Mouse (Mus musculus) kidney, embryonic 16.5 days (tissue): Measurements from ENCODE around the gene Cntfr. TPM values are rescaled to one million over a fixed set of nuclear protein-coding genes. Genes with fewer than 3 reads are reported as not detected.
"Not testable (repeated sequence)": the region's sequence is repeated elsewhere in the genome, so short reads cannot be mapped to it uniquely, and the experiment has no call there.

Experiments used
- ATAC-seq: fragments of 200-750 bp; cut with Nextera tagmentation; 2 replicates; pipeline ENCODE4 v1.8.0; 2017; ENCODE audit warnings: moderate TSS enrichment; ENCODE audit not compliant: low FRiP score, low TSS enrichment
- H3K27ac ChIP-seq: fragments of 300-500 bp; sonication (generic); 2 replicates; pipeline ENCODE4 v1.5.1; 2014; ENCODE audit warnings: low read length
- H3K27me3 ChIP-seq: fragments of 300-500 bp; sonication (generic); 2 replicates; pipeline ENCODE4 v1.6.1; 2014; ENCODE audit warnings: low read length, control low read depth, mixed read lengths; ENCODE audit not compliant: insufficient read depth
- H3K36me3 ChIP-seq: fragments of 300-500 bp; sonication (generic); 2 replicates; pipeline ENCODE4 v1.6.1; 2014; ENCODE audit warnings: low read length, control low read depth, mixed read lengths; ENCODE audit not compliant: insufficient read depth
- H3K4me1 ChIP-seq: fragments of 300-500 bp; sonication (generic); 2 replicates; pipeline ENCODE4 v1.6.1; 2014; ENCODE audit warnings: low read length, control low read depth, mixed read lengths; ENCODE audit not compliant: insufficient read depth
- H3K4me2 ChIP-seq: fragments of 300-500 bp; sonication (generic); replicated peaks from 2 replicates; pipeline ENCODE4 v1.6.1; 2014; ENCODE audit warnings: low read depth, low read length
- H3K4me3 ChIP-seq: fragments of 300-500 bp; sonication (generic); 2 replicates; pipeline ENCODE4 v1.5.1; 2014; ENCODE audit warnings: mild to moderate bottlenecking, low read length
- H3K9ac ChIP-seq: fragments of 300-500 bp; sonication (generic); replicated peaks from 2 replicates; pipeline ENCODE4 v1.6.1; 2014; ENCODE audit warnings: low read length
- H3K9me3 ChIP-seq: fragments of 300-500 bp; sonication (generic); 2 replicates; pipeline ENCODE4 v1.6.1; 2016; ENCODE audit warnings: low read length, control low read depth
- WGBS: fragments of 180-500 bp; shearing (Covaris S2); extraction: QIAGEN DNeasy Blood & Tissue Kit; methylation state at CpG from one replicate; pipeline ENCODE4 v1.1.7; 2014; 5-methylcytosine and 5-hydroxymethylcytosine counted together
- polyA plus RNA-seq: library from polyadenylated mRNA; unstranded; fragments of >200 nt; fragmentation: Nextera tagmentation; extraction: Ambion mirVana; gene quantifications from 2 replicates; pipeline ENCODE4 v1.2.1, GENCODE M21; 2015

Gene Cntfr
- 18.8 and 22.8 TPM in 2 replicates for polyA plus RNA-seq

- H3K9ac ChIP-seq, H3K4me1 ChIP-seq, H3K9me3 ChIP-seq, H3K36me3 ChIP-seq, H3K4me3 ChIP-seq, H3K27ac ChIP-seq, H3K27me3 ChIP-seq, ATAC-seq: not testable (repeated sequence)
- peak within 1 kb of the TSS; percentile 18; the same call in 1 of the 2 replicates for H3K4me2 ChIP-seq
- WGBS = 15% methylated on average over 31 of the region's 40 CpGs
These were observed at the start of gene Cntfr for GRCm38 (mm10) chr4:41696930-41697841. Gene Cntfr (minus strand): TSS chr4:41697089.

- H3K4me2 ChIP-seq = no peak overlapping the region
- 83% methylated on average over 1 of the region's 1 CpGs for WGBS
- H3K9ac ChIP-seq = no peak overlapping the region
- peaks cover 5% of the 10 kb centered on the region for H3K4me1 ChIP-seq
- peaks cover 14% of the 10 kb centered on the region for H3K9me3 ChIP-seq
- H3K27me3 ChIP-seq = no peaks in the 10 kb centered on the region
- no peak for ATAC-seq
- H3K27ac ChIP-seq = no peak overlapping the region
- no peak overlapping the region for H3K4me3 ChIP-seq
- H3K36me3 ChIP-seq = peaks cover 4% of the 10 kb centered on the region; the same call in 1 of the 2 replicates
These were observed 48.1 kb upstream of the Cntfr start for GRCm38 (mm10) chr4:41745021-41745420.

GRCm38 (mm10) chr4:41744131-41744530 is 47.2 kb upstream of the Cntfr start:
- peaks cover 12% of the 10 kb centered on the region for H3K4me1 ChIP-seq
- peaks cover 9% of the 10 kb centered on the region; the same call in 1 of the 2 replicates for H3K36me3 ChIP-seq
- no peak overlapping the region for H3K27ac ChIP-seq
- H3K27me3 ChIP-seq = no peaks in the 10 kb centered on the region
- peaks cover 14% of the 10 kb centered on the region for H3K9me3 ChIP-seq
- H3K9ac ChIP-seq = no peak overlapping the region
- H3K4me3 ChIP-seq = no peak overlapping the region
- H3K4me2 ChIP-seq = no peak overlapping the region
- 59% methylated on average over 2 of the region's 2 CpGs for WGBS
- ATAC-seq = no peak

- peaks cover 12% of the 10 kb centered on the region for H3K4me1 ChIP-seq
- H3K4me3 ChIP-seq = peak overlapping the region; percentile 80
- H3K27ac ChIP-seq = peak overlapping the region; percentile 84
- ATAC-seq = peak; percentile 98
- peak overlapping the region; percentile 83 for H3K9ac ChIP-seq
- under 1% methylated on average over 27 of the region's 27 CpGs for WGBS
- H3K9me3 ChIP-seq = peaks cover 4% of the 10 kb centered on the region
- H3K36me3 ChIP-seq = peaks cover 15% of the 10 kb centered on the region; the same call in 1 of the 2 replicates
- peak overlapping the region; percentile 98 for H3K4me2 ChIP-seq
- no peaks in the 10 kb centered on the region for H3K27me3 ChIP-seq
These were observed 44.3 kb upstream of the Cntfr start for GRCm38 (mm10) chr4:41741158-41741560.

GRCm38 (mm10) chr4:41740380-41741157 is 43.7 kb upstream of the Cntfr start:
- under 1% methylated on average over 48 of the region's 48 CpGs for WGBS
- peak; percentile 84 for ATAC-seq

GRCm38 (mm10) chr4:41739260-41739659 is 42.4 kb upstream of the Cntfr start:
- ATAC-seq = no peak
- H3K9me3 ChIP-seq = no peaks in the 10 kb centered on the region
- no peak overlapping the region for H3K9ac ChIP-seq
- H3K4me2 ChIP-seq = no peak overlapping the region
- peaks cover 12% of the 10 kb centered on the region; the same call in 1 of the 2 replicates for H3K36me3 ChIP-seq
- no peak overlapping the region for H3K4me3 ChIP-seq
- peaks cover 12% of the 10 kb centered on the region for H3K4me1 ChIP-seq
- H3K27me3 ChIP-seq = no peaks in the 10 kb centered on the region
- no peak overlapping the region for H3K27ac ChIP-seq
- WGBS = 96% methylated on average over 13 of the region's 13 CpGs

More at GRCm38 (mm10) chr4:41740380-41741157, 43.7 kb upstream of the Cntfr start:
- Histone ChIP-seq H3K4me2 (peak overlapping the region; percentile 98), H3K4me3 (peak overlapping the region; percentile 80), H3K9ac (peak overlapping the region; percentile 83), H3K9me3 (no peaks in the 10 kb centered on the region), H3K27ac (peak overlapping the region; percentile 84), H3K4me1 (peaks cover 12% of the 10 kb centered on the region), H3K36me3 (peaks cover 12% of the 10 kb centered on the region; the same call in 1 of the 2 replicates), H3K27me3 (no peaks in the 10 kb centered on the region)

- Histone ChIP-seq H3K36me3 (peaks cover 12% of the 10 kb centered on the region; the same call in 1 of the 2 replicates), H3K4me2 (no peak overlapping the region), H3K27ac (no peak overlapping the region), H3K9ac (no peak overlapping the region), H3K9me3 (no peaks in the 10 kb centered on the region), H3K4me3 (no peak overlapping the region), H3K4me1 (peaks cover 12% of the 10 kb centered on the region), H3K27me3 (peaks cover 7% of the 10 kb centered on the region)
- ATAC-seq = no peak
- WGBS = 57% methylated on average over 1 of the region's 1 CpGs
These were observed 41.3 kb upstream of the Cntfr start for GRCm38 (mm10) chr4:41738256-41738603.

- no peaks in the 10 kb centered on the region for H3K9me3 ChIP-seq
- H3K9ac ChIP-seq = no peak overlapping the region
- ATAC-seq = no peak
- no peak overlapping the region for H3K27ac ChIP-seq
- peaks cover 12% of the 10 kb centered on the region for H3K4me1 ChIP-seq
- no peak overlapping the region for H3K4me2 ChIP-seq
- peaks cover 12% of the 10 kb centered on the region; the same call in 1 of the 2 replicates for H3K36me3 ChIP-seq
- no peak overlapping the region for H3K4me3 ChIP-seq
- peaks cover 12% of the 10 kb centered on the region for H3K27me3 ChIP-seq
- 37% methylated on average over 8 of the region's 8 CpGs for WGBS
These were observed 40.8 kb upstream of the Cntfr start for GRCm38 (mm10) chr4:41737602-41738255.

- peaks cover 13% of the 10 kb centered on the region; the same call in 1 of the 2 replicates for H3K4me1 ChIP-seq
- 1% methylated on average over 50 of the region's 50 CpGs for WGBS
- H3K27ac ChIP-seq = no peak within 1 kb of the TSS
- peaks cover 71% of the 10 kb centered on the region for H3K27me3 ChIP-seq
- 0 out of 2 replicates have a peak within 1 kb of the TSS, but pooled peaks have one; percentile 26 for H3K9ac ChIP-seq
- peak within 1 kb of the TSS; percentile 45 for H3K4me3 ChIP-seq
- no peaks in the 10 kb centered on the region for H3K36me3 ChIP-seq
- peak within 1 kb of the TSS; percentile 80 for H3K4me2 ChIP-seq
- no peaks in the 10 kb centered on the region for H3K9me3 ChIP-seq
- ATAC-seq = no peak
These were observed 34.3 kb upstream of the Cntfr start, which contains the start of gene Arid3c for GRCm38 (mm10) chr4:41731052-41731765. Gene Arid3c (minus strand): TSS chr4:41731142.
